Mouse (Mus musculus): ENCODE results near the gene Irf3. TPM values are rescaled to one million over a fixed set of nuclear protein-coding genes. Genes with fewer than 3 reads are reported as not detected.

The Irf3 gene
- polyA plus RNA-seq, 1 experiment from 2014 or later: 56.9 TPM

DNA sequence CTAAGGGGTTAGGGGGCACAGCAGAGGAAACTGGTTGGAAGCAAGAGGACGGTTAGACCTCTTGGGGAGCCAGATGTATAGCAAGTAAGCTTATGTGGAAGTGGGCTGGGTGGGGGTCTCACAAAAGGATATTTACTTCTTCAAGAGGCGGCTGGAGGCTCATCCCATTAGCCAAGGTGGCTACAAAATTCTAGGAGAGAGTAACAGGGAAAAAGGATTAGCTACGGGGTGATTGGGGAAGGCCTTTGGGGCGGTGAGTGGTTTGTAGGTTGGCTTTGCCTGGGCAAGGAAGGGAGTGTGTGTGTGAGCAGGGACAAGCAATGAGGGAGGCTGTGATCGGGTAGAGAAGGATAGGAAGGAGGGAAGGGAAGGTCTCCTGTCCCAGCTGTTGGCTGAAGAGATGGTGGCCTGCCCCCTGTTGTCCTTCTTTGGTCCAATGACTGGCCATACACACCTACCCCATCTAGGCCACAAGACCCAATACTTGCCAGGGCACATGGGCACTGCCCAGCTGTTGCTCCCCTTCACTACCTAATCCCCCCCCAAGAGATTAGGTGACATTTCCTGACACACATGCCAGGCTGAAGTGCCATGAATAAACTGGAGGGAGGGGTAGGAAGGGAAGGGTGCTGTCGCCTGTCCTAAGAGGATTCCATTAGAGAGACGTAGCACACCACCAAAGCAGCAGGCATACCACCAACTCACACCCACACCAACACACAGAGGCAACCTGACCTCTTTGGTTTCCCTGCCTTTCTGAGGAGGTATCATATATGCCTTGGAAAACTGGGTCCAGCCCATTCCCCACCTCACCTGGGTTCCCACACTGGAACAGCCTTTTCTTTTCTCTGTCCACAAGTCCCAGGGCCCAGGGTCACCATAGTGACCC, 13.3 kb upstream of the Irf3 start:
- Histone ChIP-seq H3K36me3 (replicated peaks; ENCODE audit: control insufficient read depth, insufficient read depth) (peaks cover 43% of the 10 kb centered on the region), H3K9me3 (ENCODE audit: control insufficient read depth, low read length) (no peaks in the 10 kb centered on the region), H3K27ac (peak overlapping the region; percentile 89; the same call in 1 of the 2 replicates), H3K9ac (0 out of 2 replicates have a peak overlapping the region, but pooled peaks have one; percentile 91), H3K4me3 (replicated peaks; ENCODE audit: low read length) (peak overlapping the region; percentile 77; the same call in 1 of the 2 replicates), H3K4me1 (replicated peaks; ENCODE audit: control insufficient read depth, insufficient read depth, low read length) (peaks cover 33% of the 10 kb centered on the region), H3K4me2 (replicated peaks) (peak overlapping the region; percentile 68), H3K27me3 (ENCODE audit: control insufficient read depth, insufficient read depth, low read length) (no peaks in the 10 kb centered on the region)
- ATAC-seq (ENCODE audit: low FRiP score) (no peak), DNase-seq (ENCODE audit: low spot score) (no peak)
- 73% methylated on average over 7 of the region's 7 CpGs for WGBS

DNA sequence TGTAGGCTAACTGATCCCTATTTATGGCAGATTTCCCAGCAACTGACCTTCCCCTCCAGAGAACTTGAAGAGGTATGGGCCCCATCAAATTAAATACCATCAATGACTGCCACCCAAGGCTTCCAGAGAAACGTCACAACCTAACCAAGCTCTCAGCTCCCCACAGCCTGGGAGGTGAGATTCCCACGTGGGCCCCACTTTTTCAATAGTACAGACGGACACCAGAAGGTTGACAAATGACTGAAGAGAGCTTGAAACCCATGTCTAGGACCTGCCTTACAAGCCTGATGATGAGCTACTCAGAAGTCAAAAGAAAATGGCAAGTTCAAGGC, 12.6 kb upstream of the Irf3 start:
- peak overlapping the region; percentile 91; the same call in 1 of the 2 replicates for H3K9ac ChIP-seq
- no peak for ATAC-seq (ENCODE audit: low FRiP score)
- no peaks in the 10 kb centered on the region for H3K27me3 ChIP-seq (ENCODE audit: control insufficient read depth, insufficient read depth, low read length)
- H3K9me3 ChIP-seq (ENCODE audit: control insufficient read depth, low read length): no peaks in the 10 kb centered on the region
- H3K4me2 ChIP-seq (replicated peaks): peak overlapping the region; percentile 68
- peaks cover 37% of the 10 kb centered on the region for H3K36me3 ChIP-seq (replicated peaks; ENCODE audit: control insufficient read depth, insufficient read depth)
- 48% methylated on average over 3 of the region's 3 CpGs for WGBS
- H3K27ac ChIP-seq: peak overlapping the region; percentile 89
- DNase-seq (ENCODE audit: low spot score): no peak
- H3K4me3 ChIP-seq (replicated peaks; ENCODE audit: low read length): peak overlapping the region; percentile 77
- H3K4me1 ChIP-seq (replicated peaks; ENCODE audit: control insufficient read depth, insufficient read depth, low read length): peaks cover 33% of the 10 kb centered on the region

DNA sequence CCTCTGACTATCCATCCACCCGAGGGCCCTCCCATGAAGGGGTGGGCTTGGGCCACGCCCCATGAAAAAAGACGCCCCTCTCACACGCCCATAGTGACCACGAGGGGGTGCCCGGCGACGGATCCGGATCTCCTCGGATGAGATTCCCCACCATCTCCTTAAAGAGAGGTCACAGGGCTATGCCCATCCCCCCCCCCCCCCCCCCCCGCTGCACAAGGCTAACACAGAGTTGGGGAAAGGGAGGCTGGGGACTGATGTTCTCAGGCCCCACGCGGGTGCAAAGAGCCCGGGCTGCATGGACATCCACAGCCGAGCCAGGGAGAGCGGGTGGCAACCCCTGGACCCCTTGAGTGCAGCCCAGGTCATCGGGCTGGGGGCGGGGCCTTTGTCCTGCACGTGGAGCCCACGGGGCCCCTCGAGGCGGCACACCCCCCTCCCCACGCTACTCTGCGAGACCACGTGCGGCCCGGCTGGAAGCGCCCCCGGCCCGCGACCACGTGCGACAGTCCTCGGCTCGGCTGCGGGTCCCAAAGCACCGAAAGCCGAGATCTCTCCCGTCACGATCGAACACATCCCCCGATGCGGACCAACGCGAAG, 11.8 kb upstream of the Irf3 start:
- DNase-seq (ENCODE audit: low spot score) (peak; percentile 36), ATAC-seq (ENCODE audit: low FRiP score) (peak; percentile 0; the same call in 1 of the 2 replicates)
- Histone ChIP-seq H3K9ac (peak overlapping the region; percentile 91), H3K4me1 (replicated peaks; ENCODE audit: control insufficient read depth, insufficient read depth, low read length) (peaks cover 33% of the 10 kb centered on the region), H3K4me3 (replicated peaks; ENCODE audit: low read length) (peak overlapping the region; percentile 77), H3K27me3 (ENCODE audit: control insufficient read depth, insufficient read depth, low read length) (no peaks in the 10 kb centered on the region), H3K4me2 (replicated peaks) (peak overlapping the region; percentile 68), H3K27ac (peak overlapping the region; percentile 89), H3K36me3 (replicated peaks; ENCODE audit: control insufficient read depth, insufficient read depth) (peaks cover 29% of the 10 kb centered on the region), H3K9me3 (ENCODE audit: control insufficient read depth, low read length) (no peaks in the 10 kb centered on the region)
- WGBS: under 1% methylated on average over 44 of the region's 45 CpGs

DNA sequence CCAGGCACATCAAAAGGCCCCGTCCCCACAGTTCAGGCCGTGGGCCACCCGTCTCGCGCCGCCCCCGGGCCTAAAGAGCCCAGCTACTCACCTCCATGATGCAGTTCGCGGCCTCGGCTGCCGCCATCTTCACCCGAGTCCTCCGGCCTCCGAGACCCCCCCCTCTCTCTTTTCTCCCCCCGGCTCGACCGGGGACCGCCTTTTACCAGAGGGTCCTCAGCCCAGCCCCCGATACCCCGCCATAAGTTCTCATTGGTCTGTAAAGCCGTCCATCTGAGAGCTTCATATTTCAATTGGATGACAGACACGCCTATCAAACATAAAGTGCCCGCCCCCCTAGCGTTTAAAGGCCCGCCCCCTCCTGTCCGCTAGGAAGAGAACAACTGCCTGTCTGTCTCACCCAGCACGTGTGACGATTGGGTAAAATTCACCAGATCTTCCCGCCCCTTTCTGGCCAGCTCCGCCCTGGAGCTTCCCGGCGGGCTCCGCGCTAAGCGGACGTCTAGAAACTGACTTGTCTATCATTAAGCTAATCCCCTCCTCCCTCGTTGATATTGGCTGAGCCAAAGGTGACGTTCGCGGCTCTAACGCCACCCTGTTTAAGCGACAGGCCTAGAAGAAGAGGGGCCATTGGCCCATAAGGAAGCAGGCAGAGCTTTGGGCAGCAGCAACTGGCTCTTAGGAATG, 11.1 kb upstream of the Irf3 start, which contains the start of gene Prmt1:
Prmt1 (minus strand) TSS at position 377 of the 687 bp plus-strand sequence.
- Histone ChIP-seq H3K4me3 (replicated peaks; ENCODE audit: low read length) (peak within 1 kb of the TSS; percentile 77), H3K9ac (peak within 1 kb of the TSS; percentile 91), H3K27ac (peak within 1 kb of the TSS; percentile 92), H3K27me3 (ENCODE audit: control insufficient read depth, insufficient read depth, low read length) (no peaks in the 10 kb centered on the region), H3K36me3 (replicated peaks; ENCODE audit: control insufficient read depth, insufficient read depth) (peaks cover 28% of the 10 kb centered on the region), H3K4me1 (replicated peaks; ENCODE audit: control insufficient read depth, insufficient read depth, low read length) (peaks cover 33% of the 10 kb centered on the region), H3K9me3 (ENCODE audit: control insufficient read depth, low read length) (no peaks in the 10 kb centered on the region), H3K4me2 (replicated peaks) (peak within 1 kb of the TSS; percentile 68)
- WGBS: under 1% methylated on average over 40 of the region's 42 CpGs
- DNase-seq (ENCODE audit: low spot score): peak; percentile 98
- peak; percentile 97 for ATAC-seq (ENCODE audit: low FRiP score)

DNA sequence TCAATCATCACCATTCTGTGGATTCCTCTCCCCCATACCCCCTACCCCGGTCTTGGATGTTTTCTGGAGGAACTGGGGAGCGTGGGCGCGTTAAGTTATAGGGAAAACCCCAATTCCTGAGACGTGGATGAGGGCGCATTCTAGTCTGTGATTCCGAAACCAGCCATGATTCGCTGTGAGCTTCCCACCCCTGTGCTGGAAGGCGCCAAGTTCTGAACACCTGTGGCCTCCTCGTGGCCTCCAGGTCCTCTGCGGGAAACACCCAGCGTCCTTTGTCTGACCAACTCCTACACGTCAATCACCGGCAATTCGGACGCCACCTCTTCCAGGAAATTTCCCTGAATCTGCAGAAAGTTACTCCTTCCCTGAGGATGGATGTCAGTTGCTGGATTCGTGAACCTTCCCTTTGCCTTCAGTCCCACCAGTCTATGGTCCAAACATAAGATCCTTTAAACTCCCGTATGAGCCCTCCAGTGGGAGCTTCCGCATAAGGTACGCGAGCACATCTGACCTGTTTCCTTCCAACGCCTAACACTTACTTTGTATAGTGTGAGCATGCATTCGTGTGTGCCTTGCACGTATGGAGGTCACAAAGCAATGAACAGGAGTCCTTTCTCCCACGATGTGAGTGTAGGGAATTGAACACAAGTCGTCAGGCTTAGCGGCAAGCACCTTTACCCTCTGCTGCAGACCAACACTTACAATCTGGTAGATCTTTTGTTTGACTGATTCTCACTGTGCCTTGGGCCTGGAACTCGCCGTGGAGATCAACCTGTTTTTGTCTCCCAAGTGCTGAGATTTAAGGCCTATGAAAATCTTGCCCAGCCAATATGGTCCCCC, 10.3 kb upstream of the Irf3 start:
- peak; percentile 4 for ATAC-seq (ENCODE audit: low FRiP score)
- DNase-seq (ENCODE audit: low spot score): peak; percentile 49

DNA sequence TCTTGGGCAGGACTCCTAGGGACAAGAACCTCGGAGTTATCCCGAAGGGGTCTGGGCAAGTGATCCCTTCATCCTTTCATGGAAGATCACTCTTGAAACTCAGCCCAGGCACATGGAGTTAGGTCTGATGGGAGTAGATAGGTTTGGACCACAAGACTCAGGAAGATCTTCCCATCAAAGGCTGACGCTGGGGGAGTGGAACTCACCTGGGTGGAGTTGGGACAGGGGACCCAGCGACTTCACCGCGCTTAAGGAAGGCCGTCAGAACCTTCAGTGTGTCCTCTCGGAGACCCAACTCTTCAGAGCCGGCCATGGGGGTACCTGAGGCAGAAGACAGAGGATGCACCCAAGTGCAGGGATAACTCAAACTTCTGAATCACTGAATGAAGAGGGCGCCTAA, 776 bp upstream of the Irf3 start:
- WGBS: 20% methylated on average over 10 of the region's 10 CpGs
- Histone ChIP-seq H3K4me2 (replicated peaks) (peak overlapping the region; percentile 96), H3K4me3 (replicated peaks; ENCODE audit: low read length) (peak overlapping the region; percentile 62), H3K27ac (no peak overlapping the region), H3K9me3 (ENCODE audit: control insufficient read depth, low read length) (no peaks in the 10 kb centered on the region), H3K36me3 (replicated peaks; ENCODE audit: control insufficient read depth, insufficient read depth) (peaks cover 28% of the 10 kb centered on the region), H3K27me3 (ENCODE audit: control insufficient read depth, insufficient read depth, low read length) (no peaks in the 10 kb centered on the region), H3K4me1 (replicated peaks; ENCODE audit: control insufficient read depth, insufficient read depth, low read length) (peaks cover 13% of the 10 kb centered on the region), H3K9ac (peak overlapping the region; percentile 52)
- ATAC-seq (ENCODE audit: low FRiP score): no peak
- DNase-seq (ENCODE audit: low spot score): no peak

More for the DNA sequence above, 10.3 kb upstream of the Irf3 start:
- Histone ChIP-seq H3K9me3 (ENCODE audit: control insufficient read depth, low read length) (no peaks in the 10 kb centered on the region), H3K36me3 (replicated peaks; ENCODE audit: control insufficient read depth, insufficient read depth) (peaks cover 23% of the 10 kb centered on the region), H3K27ac (peak overlapping the region; percentile 92), H3K4me3 (replicated peaks; ENCODE audit: low read length) (peak overlapping the region; percentile 61), H3K9ac (peak overlapping the region; percentile 78), H3K4me1 (replicated peaks; ENCODE audit: control insufficient read depth, insufficient read depth, low read length) (peaks cover 33% of the 10 kb centered on the region), H3K4me2 (replicated peaks) (peak overlapping the region; percentile 63), H3K27me3 (ENCODE audit: control insufficient read depth, insufficient read depth, low read length) (no peaks in the 10 kb centered on the region)
- WGBS: under 1% methylated on average over 29 of the region's 29 CpGs

DNA sequence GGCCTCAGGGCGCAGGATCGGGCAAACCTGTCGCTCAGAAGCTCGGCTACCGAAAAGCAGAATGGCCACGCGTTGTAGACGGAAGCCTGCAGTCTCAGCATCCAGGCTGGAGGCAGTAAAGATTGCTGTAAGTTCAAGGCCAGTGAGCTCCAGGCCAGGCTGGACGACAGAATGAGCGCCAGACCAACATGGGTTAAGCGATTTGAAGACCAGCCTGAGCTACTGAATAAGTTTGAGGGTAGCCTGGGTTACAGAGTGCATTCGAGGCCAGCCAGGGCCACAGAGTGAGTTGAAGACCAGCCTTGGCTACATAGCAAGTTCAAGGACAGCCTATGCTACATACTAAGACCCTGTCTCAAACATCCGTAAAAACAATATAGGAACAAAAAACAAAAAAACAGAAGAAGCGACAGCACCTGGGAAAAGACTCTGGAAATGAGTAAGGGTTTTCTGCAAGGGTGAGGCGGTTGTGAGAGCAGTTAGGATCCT, 536 bp downstream of the Irf3 start:
- peak overlapping the region; percentile 77 for H3K27ac ChIP-seq
- peaks cover 13% of the 10 kb centered on the region for H3K4me1 ChIP-seq (replicated peaks; ENCODE audit: control insufficient read depth, insufficient read depth, low read length)
- peak overlapping the region; percentile 96 for H3K4me2 ChIP-seq (replicated peaks)
- H3K27me3 ChIP-seq (ENCODE audit: control insufficient read depth, insufficient read depth, low read length): no peaks in the 10 kb centered on the region
- H3K9ac ChIP-seq: peak overlapping the region; percentile 80
- no peak for DNase-seq (ENCODE audit: low spot score)
- no peaks in the 10 kb centered on the region for H3K9me3 ChIP-seq (ENCODE audit: control insufficient read depth, low read length)
- H3K4me3 ChIP-seq (replicated peaks; ENCODE audit: low read length): peak overlapping the region; percentile 62
- WGBS: 4% methylated on average over 15 of the region's 15 CpGs
- H3K36me3 ChIP-seq (replicated peaks; ENCODE audit: control insufficient read depth, insufficient read depth): peaks cover 41% of the 10 kb centered on the region
- no peak; the same call in 1 of the 2 replicates for ATAC-seq (ENCODE audit: low FRiP score)

DNA sequence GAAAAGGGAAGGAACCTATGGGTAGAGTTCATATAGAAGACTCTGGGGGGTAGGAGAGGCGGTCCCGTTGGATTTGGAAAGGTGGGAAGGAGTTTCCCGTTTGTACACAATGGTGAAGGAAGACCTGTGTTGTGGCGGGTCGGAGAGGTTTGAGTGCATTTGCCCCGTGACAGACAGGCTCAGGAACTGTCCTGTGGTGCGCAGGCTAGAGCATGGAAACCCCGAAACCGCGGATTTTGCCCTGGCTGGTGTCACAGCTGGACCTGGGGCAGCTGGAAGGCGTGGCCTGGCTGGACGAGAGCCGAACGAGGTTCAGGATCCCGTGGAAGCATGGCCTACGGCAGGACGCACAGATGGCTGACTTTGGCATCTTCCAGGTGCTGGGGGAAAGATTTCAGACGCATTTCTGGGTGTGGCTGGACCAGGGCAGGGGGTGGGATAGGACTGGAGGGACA, 1.1 kb downstream of the Irf3 start, which contains the start of gene Bcl2l12:
Bcl2l12 (minus strand) TSS at position 212 of the 455 bp plus-strand sequence.
- Histone ChIP-seq H3K36me3 (replicated peaks; ENCODE audit: control insufficient read depth, insufficient read depth) (peaks cover 47% of the 10 kb centered on the region), H3K27me3 (ENCODE audit: control insufficient read depth, insufficient read depth, low read length) (no peaks in the 10 kb centered on the region), H3K9me3 (ENCODE audit: control insufficient read depth, low read length) (no peaks in the 10 kb centered on the region), H3K27ac (peak within 1 kb of the TSS; percentile 77), H3K4me2 (replicated peaks) (peak within 1 kb of the TSS; percentile 96), H3K9ac (peak within 1 kb of the TSS; percentile 80), H3K4me1 (replicated peaks; ENCODE audit: control insufficient read depth, insufficient read depth, low read length) (peaks cover 13% of the 10 kb centered on the region), H3K4me3 (replicated peaks; ENCODE audit: low read length) (peak within 1 kb of the TSS; percentile 62)
- WGBS: 2% methylated on average over 18 of the region's 18 CpGs
- no peak for ATAC-seq (ENCODE audit: low FRiP score)
- no peak for DNase-seq (ENCODE audit: low spot score)
